Mouse (Mus musculus) hindbrain, embryonic 10.5 days (tissue): ENCODE measurements around the gene Smoc2. TPM values are rescaled to one million over a fixed set of nuclear protein-coding genes. Genes with fewer than 3 reads are reported as not detected.

Experiments
- DNase-seq: peaks from one replicate; pipeline ENCODE4 v3.0.0-alpha.2; 2017; ENCODE audit warnings: low spot score
- H3K27ac ChIP-seq: fragments of 300-500 bp; sonication (generic); 2 replicates; pipeline ENCODE4 v1.5.1; 2016; ENCODE audit warnings: mild to moderate bottlenecking, moderate library complexity
- H3K27me3 ChIP-seq: fragments of 300-500 bp; sonication (generic); 2 replicates; pipeline ENCODE4 v1.6.1; 2016; ENCODE audit warnings: mild to moderate bottlenecking; ENCODE audit not compliant: poor library complexity, insufficient read depth, severe bottlenecking
- H3K36me3 ChIP-seq: fragments of 300-500 bp; sonication (generic); 2 replicates; pipeline ENCODE4 v1.6.1; 2016; ENCODE audit warnings: mild to moderate bottlenecking, moderate library complexity
- H3K4me1 ChIP-seq: fragments of 300-500 bp; sonication (generic); replicated peaks from 2 replicates; pipeline ENCODE4 v1.6.1; 2016; ENCODE audit warnings: mild to moderate bottlenecking
- H3K4me3 ChIP-seq: fragments of 300-500 bp; sonication (generic); 2 replicates; pipeline ENCODE4 v1.5.1; 2016; ENCODE audit warnings: mild to moderate bottlenecking, moderate library complexity
- H3K9me3 ChIP-seq: fragments of 300-500 bp; sonication (generic); 2 replicates; pipeline ENCODE4 v1.6.1; 2016; ENCODE audit warnings: mild to moderate bottlenecking, moderate library complexity
- WGBS: fragments of 180-500 bp; shearing (Covaris S2); methylation state at CpG from one replicate; pipeline ENCODE4 v1.1.7; 2016; 5-methylcytosine and 5-hydroxymethylcytosine counted together
- polyA plus RNA-seq: library from polyadenylated mRNA; unstranded; fragments of >200 nt; fragmentation: Nextera tagmentation; extraction: Ambion mirVana; gene quantifications from 2 replicates; pipeline ENCODE4 v1.2.1, GENCODE M21; 2016

The Smoc2 gene
- polyA plus RNA-seq, 1 experiment from 2014 or later = 7.9 TPM

GRCm38 (mm10) chr17:14295146-14295545, 15.8 kb downstream of the Smoc2 start:
- H3K36me3 ChIP-seq = no peaks in the 10 kb centered on the region
- no peak for DNase-seq
- WGBS = 89% methylated on average over 3 of the region's 3 CpGs
- H3K27me3 ChIP-seq = no peaks in the 10 kb centered on the region
- no peak overlapping the region for H3K27ac ChIP-seq
- no peak overlapping the region for H3K4me3 ChIP-seq
- H3K4me1 ChIP-seq = no peaks in the 10 kb centered on the region
- H3K9me3 ChIP-seq = no peaks in the 10 kb centered on the region

GRCm38 (mm10) chr17:14300361-14300760, 21.1 kb downstream of the Smoc2 start:
- Histone ChIP-seq H3K36me3 (no peaks in the 10 kb centered on the region), H3K27me3 (no peaks in the 10 kb centered on the region), H3K4me1 (peaks cover 17% of the 10 kb centered on the region), H3K27ac (no peak overlapping the region), H3K4me3 (no peak overlapping the region), H3K9me3 (peaks cover 4% of the 10 kb centered on the region; the same call in 1 of the 2 replicates)
- no peak for DNase-seq
- 91% methylated on average over 5 of the region's 5 CpGs for WGBS

GRCm38 (mm10) chr17:14301491-14302344, 22.4 kb downstream of the Smoc2 start:
- DNase-seq = peak; percentile 21

GRCm38 (mm10) chr17:14302356-14302755, 23.1 kb downstream of the Smoc2 start:
- WGBS = 39% methylated on average over 6 of the region's 6 CpGs
- peak overlapping the region; percentile 64; the same call in 1 of the 2 replicates for H3K27ac ChIP-seq
- H3K4me1 ChIP-seq = peaks cover 17% of the 10 kb centered on the region
- no peaks in the 10 kb centered on the region for H3K27me3 ChIP-seq
- no peak overlapping the region for H3K4me3 ChIP-seq
- peak; percentile 28 for DNase-seq
- peaks cover 4% of the 10 kb centered on the region; the same call in 1 of the 2 replicates for H3K9me3 ChIP-seq
- no peaks in the 10 kb centered on the region for H3K36me3 ChIP-seq

More at GRCm38 (mm10) chr17:14301491-14302344, 22.4 kb downstream of the Smoc2 start:
- peaks cover 17% of the 10 kb centered on the region for H3K4me1 ChIP-seq
- H3K36me3 ChIP-seq = no peaks in the 10 kb centered on the region
- WGBS = 23% methylated on average over 7 of the region's 7 CpGs
- no peak overlapping the region for H3K4me3 ChIP-seq
- H3K9me3 ChIP-seq = peaks cover 4% of the 10 kb centered on the region; the same call in 1 of the 2 replicates
- H3K27ac ChIP-seq = peak overlapping the region; percentile 64; the same call in 1 of the 2 replicates
- H3K27me3 ChIP-seq = no peaks in the 10 kb centered on the region

GRCm38 (mm10) chr17:14303722-14304121, 24.4 kb downstream of the Smoc2 start:
- Histone ChIP-seq H3K36me3 (no peaks in the 10 kb centered on the region), H3K9me3 (peaks cover 4% of the 10 kb centered on the region; the same call in 1 of the 2 replicates), H3K27me3 (no peaks in the 10 kb centered on the region), H3K27ac (no peak overlapping the region), H3K4me1 (peaks cover 17% of the 10 kb centered on the region), H3K4me3 (no peak overlapping the region)
- DNase-seq = no peak
- WGBS = 95% methylated on average over 6 of the region's 6 CpGs

- peaks cover 20% of the 10 kb centered on the region for H3K4me1 ChIP-seq
- no peaks in the 10 kb centered on the region for H3K27me3 ChIP-seq
- WGBS = 94% methylated on average over 3 of the region's 3 CpGs
- no peaks in the 10 kb centered on the region for H3K9me3 ChIP-seq
- H3K4me3 ChIP-seq = no peak overlapping the region
- no peaks in the 10 kb centered on the region for H3K36me3 ChIP-seq
- no peak overlapping the region for H3K27ac ChIP-seq
- no peak for DNase-seq
These were observed 30.6 kb downstream of the Smoc2 start for GRCm38 (mm10) chr17:14309884-14310283.

- H3K4me3 ChIP-seq = no peak overlapping the region
- no peak for DNase-seq
- H3K27me3 ChIP-seq = no peaks in the 10 kb centered on the region
- H3K27ac ChIP-seq = 0 out of 2 replicates have a peak overlapping the region, but pooled peaks have one; percentile 12
- H3K9me3 ChIP-seq = no peaks in the 10 kb centered on the region
- no peaks in the 10 kb centered on the region for H3K36me3 ChIP-seq
- H3K4me1 ChIP-seq = peaks cover 20% of the 10 kb centered on the region
- WGBS = 84% methylated on average over 6 of the region's 6 CpGs
These were observed 33.1 kb downstream of the Smoc2 start for GRCm38 (mm10) chr17:14312440-14312839.

GRCm38 (mm10) chr17:14314308-14314707, 35.0 kb downstream of the Smoc2 start:
- no peaks in the 10 kb centered on the region for H3K9me3 ChIP-seq
- WGBS = 95% methylated on average over 1 of the region's 1 CpGs
- H3K27me3 ChIP-seq = no peaks in the 10 kb centered on the region
- no peak overlapping the region for H3K27ac ChIP-seq
- peaks cover 20% of the 10 kb centered on the region for H3K4me1 ChIP-seq
- no peak for DNase-seq
- no peak overlapping the region for H3K4me3 ChIP-seq
- no peaks in the 10 kb centered on the region for H3K36me3 ChIP-seq

GRCm38 (mm10) chr17:14316536-14316935, 37.2 kb downstream of the Smoc2 start:
- DNase-seq = no peak
- Histone ChIP-seq H3K4me3 (no peak overlapping the region), H3K4me1 (peaks cover 20% of the 10 kb centered on the region), H3K27me3 (no peaks in the 10 kb centered on the region), H3K27ac (no peak overlapping the region), H3K9me3 (no peaks in the 10 kb centered on the region), H3K36me3 (no peaks in the 10 kb centered on the region)
- WGBS = 86% methylated on average over 7 of the region's 7 CpGs

GRCm38 (mm10) chr17:14317439-14317838, 38.1 kb downstream of the Smoc2 start:
- H3K9me3 ChIP-seq = no peaks in the 10 kb centered on the region
- H3K27me3 ChIP-seq = no peaks in the 10 kb centered on the region
- no peak overlapping the region for H3K27ac ChIP-seq
- H3K4me1 ChIP-seq = peaks cover 18% of the 10 kb centered on the region
- DNase-seq = no peak
- no peaks in the 10 kb centered on the region for H3K36me3 ChIP-seq
- H3K4me3 ChIP-seq = no peak overlapping the region
- WGBS = 79% methylated on average over 4 of the region's 4 CpGs

- no peak for DNase-seq
- H3K9me3 ChIP-seq = no peaks in the 10 kb centered on the region
- H3K27me3 ChIP-seq = no peaks in the 10 kb centered on the region
- no peaks in the 10 kb centered on the region for H3K36me3 ChIP-seq
- H3K4me3 ChIP-seq = no peak overlapping the region
- H3K27ac ChIP-seq = no peak overlapping the region
- H3K4me1 ChIP-seq = 0 out of 2 replicates have a peak, but pooled peaks cover 4% of the 10 kb centered on the region
- 85% methylated on average over 7 of the region's 7 CpGs for WGBS
These were observed 46.9 kb downstream of the Smoc2 start for GRCm38 (mm10) chr17:14326156-14326555.

GRCm38 (mm10) chr17:14328037-14328436, 48.7 kb downstream of the Smoc2 start:
- Histone ChIP-seq H3K27ac (no peak overlapping the region), H3K4me3 (no peak overlapping the region), H3K27me3 (no peaks in the 10 kb centered on the region), H3K36me3 (no peaks in the 10 kb centered on the region), H3K4me1 (0 out of 2 replicates have a peak, but pooled peaks cover 4% of the 10 kb centered on the region), H3K9me3 (no peaks in the 10 kb centered on the region)
- WGBS = 60% methylated on average over 9 of the region's 9 CpGs
- DNase-seq = no peak

GRCm38 (mm10) chr17:14330498-14330897, 51.2 kb downstream of the Smoc2 start:
- Histone ChIP-seq H3K36me3 (no peaks in the 10 kb centered on the region), H3K27ac (no peak overlapping the region), H3K27me3 (no peaks in the 10 kb centered on the region), H3K9me3 (no peaks in the 10 kb centered on the region), H3K4me3 (no peak overlapping the region), H3K4me1 (0 out of 2 replicates have a peak, but pooled peaks cover 4% of the 10 kb centered on the region)
- DNase-seq = no peak
- 92% methylated on average over 7 of the region's 7 CpGs for WGBS
